Mouse (Mus musculus) gastrocnemius, postnatal 10 days (tissue): ENCODE measurements at regions not wholly inside any gene's neighbourhood (a gene's known extent, or its start where the extent isn't known, plus 50 kb on each side); places are given as distances from the start of the nearest gene placed in this dataset.
A peak's percentile ranks its signal among the peaks of the same experiment; 100 is the strongest.

Experiments
- DNase-seq: peaks from one replicate; pipeline ENCODE4 v3.0.0; 2021; ENCODE audit warnings: mixed read lengths

GRCm38 (mm10) chr9:62220451-62220850, 61.6 kb downstream of the Spesp1 start:
- DNase-seq, result no peak

DNA sequence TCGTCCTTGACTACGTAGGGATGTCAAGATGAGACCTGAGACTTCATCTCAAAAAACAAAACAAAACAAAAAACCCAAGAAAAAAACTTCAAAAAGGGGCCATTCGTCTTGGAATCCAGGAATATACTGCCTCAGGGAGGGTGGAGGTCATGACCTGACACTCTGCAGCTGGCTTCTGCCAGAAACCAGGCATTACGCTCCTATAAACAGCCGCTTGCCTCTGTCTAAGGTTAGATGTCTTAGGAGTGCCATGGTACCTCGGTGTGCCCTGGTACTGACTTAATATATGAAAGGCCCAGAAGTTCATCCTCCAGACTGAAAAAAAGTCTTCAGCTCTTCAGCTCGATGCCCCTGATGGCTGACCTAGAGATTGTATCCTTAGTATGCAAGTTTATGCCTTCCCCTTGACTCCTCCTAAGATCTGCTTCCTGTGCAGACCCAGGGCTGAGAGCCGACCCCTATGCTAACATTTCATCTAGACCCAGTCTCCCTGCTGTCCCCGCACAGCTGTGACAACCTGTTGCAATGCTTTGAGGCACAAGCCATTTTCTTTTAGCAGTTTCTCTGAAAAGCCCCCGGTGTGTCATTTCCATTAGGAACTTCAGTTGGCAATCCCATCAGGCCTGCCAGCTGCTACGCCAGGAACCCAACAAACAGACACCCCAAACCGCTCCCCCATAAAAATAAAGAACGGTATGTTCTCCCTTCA, 66.7 kb downstream of the Spesp1 start:
- DNase-seq, result no peak

- no peak for DNase-seq
Measured at GRCm38 (mm10) chr9:62214546-62214945, 67.5 kb downstream of the Spesp1 start.

- no peak for DNase-seq
Measured at GRCm38 (mm10) chr9:62212615-62213014, 69.4 kb downstream of the Spesp1 start.

DNA sequence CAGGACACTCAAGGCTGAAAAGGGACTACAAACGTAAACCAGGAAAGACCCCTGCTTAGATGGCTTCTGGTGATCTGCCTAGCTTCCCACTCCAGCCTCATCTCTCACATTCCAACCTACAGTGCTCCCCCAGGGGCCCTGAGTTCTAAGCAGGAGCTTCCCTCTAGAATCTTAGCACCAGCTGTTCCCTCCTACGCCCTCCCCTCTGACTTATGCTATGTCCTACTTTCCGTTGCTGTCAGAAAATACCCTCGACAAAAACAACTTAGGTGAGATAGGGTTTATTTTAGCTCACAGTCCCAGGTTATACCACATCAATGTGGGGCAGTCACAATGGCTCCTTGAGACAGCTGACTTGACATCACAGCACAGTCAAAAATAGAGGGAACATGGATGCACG, 71.2 kb downstream of the Spesp1 start:
- peak; percentile 1 for DNase-seq

DNA sequence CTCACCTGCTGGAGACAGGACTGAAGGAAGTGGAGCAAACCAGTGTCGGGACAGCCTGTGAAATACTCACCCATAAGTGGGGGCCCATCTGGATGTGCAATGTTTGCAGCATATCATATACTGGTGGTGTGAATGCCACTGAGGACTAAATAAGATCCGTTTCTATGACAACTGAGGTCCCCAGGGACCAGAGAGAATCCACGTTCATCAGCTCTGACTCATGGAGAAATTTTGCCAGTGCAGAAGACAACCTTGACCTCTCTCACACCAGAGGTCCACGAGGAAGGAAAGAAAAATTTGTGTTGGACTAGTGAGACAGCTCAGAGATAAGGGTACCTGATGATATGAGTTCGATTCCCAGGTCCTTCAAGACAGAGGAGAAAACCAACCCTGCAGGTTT, 73.6 kb downstream of the Spesp1 start:
- DNase-seq, result peak; percentile 3

DNA sequence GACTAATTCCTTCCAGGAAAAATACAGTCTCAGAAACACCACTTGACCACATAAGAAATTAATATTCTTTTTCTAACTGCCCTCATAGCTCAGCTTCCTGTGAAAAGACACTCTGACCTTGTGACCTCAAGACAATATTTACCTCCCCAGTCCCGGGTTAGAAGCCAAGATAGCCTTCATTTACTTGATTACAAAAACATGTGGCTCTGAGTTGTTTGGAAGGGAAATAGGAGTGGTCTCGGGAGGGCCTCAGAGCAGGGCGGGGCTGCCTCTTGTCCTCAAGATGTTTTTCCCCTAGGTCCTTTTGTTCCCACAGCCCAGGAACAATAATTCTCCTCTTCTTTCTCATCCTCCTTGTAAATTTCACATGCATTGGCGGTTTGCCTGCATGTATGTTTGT, 76.7 kb downstream of the Spesp1 start:
- no peak for DNase-seq

DNA sequence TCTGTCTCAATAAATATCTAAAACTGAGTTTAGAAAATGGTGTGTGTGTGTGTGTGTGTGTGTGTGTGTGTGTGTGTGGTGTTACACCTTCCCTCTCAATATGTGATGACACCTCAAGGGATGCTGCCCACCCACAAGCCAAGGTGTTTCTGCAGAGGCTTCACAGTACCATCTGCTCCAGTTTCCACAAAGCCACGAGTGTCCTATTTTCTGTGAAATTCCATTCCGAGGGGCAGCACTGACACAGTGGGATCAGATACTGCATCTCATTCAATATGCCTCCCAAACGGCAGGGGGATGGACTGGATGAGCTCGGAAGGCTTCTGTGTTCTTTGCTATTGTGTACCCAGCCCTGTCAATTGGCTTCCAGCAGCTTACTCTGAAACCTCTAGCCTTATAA, 78.5 kb downstream of the Spesp1 start:
- DNase-seq, result no peak

GRCm38 (mm10) chr9:62202331-62202730, 79.7 kb downstream of the Spesp1 start:
- no peak for DNase-seq

DNA sequence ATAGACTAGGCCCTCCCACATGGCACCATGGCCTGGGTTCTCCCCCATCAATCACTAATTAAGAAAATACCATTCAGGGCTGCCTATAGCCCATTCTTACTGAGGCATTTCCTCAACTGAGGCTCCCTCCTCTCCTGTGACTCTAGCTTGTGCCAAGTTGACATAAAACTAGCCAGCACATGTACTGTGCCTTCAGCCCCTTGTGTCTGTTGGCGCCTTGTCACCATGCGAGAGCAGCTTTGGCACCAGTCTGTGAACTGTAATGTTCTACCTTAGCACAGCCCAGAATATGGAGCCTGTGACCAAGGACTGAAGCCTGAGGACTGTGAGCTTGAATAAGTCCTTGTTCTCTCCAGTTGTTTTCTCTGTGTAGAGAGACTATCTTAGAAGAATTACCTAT, 75.0 kb upstream of the Glce start:
- DNase-seq, result no peak

DNA sequence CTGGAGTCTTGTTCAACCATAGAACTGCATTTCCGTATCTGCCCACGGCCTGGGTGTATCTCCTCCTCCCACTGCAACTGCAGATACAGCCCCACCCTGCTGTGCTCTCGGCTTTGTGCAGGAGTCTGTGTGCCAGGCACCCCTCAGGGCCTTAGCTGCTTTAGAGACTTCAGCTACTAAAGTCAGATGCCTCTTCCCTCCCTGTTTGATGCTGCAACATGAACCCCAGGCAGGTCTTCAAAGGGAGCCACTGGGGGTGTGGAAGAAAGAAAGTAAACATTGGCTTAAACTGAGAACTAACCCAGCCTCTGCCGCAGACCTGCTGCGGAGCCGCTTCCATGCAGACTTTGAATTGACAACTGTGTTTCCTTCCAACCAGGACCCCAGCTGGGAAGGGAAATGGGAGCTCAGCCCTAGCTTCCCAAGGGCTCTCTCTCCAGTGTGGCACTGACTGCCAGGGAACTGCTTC, 70.0 kb upstream of the Glce start:
- DNase-seq, result no peak

GRCm38 (mm10) chr9:62190474-62190873, 68.0 kb upstream of the Glce start:
- DNase-seq, result no peak

DNA sequence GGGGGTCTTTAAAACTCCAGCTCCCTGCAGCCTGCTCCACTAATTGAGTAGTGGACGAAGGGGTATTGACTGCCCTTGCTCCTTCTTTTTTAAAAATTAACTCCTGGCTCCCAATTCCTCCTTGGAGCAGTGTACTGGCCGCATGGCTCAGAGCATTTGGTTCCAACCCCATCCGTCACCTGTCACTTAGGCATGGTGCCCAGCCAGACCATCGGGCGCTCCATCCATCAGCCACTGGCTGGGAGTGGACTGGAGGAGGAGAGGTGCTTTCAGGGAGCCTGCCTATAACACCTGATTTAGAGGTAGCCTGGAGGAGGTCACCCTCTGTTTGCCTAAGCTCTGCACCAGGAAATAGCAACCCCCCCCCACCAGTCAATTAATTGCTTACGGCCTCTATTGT, 66.4 kb upstream of the Glce start:
- peak; percentile 24 for DNase-seq

DNA sequence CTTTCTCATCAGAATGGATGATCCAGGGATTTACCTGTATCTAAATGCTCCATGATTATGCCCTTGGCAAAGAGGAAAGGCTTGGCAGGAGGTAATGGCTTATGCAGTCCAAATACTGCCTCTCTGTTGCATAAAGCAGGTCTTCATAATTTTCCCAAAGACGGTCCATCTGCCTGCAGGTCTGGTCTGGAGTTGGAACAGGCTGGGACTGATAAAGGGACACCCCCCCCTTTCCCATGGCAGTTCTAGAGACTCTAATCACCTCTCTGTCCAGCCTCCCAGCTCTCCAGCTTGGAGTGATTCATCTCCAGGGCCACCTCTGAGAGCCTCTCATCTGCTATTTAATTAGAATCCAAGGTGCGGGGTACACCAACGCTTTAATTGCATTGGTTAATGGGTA, 65.9 kb upstream of the Glce start:
- DNase-seq, result no peak

DNA sequence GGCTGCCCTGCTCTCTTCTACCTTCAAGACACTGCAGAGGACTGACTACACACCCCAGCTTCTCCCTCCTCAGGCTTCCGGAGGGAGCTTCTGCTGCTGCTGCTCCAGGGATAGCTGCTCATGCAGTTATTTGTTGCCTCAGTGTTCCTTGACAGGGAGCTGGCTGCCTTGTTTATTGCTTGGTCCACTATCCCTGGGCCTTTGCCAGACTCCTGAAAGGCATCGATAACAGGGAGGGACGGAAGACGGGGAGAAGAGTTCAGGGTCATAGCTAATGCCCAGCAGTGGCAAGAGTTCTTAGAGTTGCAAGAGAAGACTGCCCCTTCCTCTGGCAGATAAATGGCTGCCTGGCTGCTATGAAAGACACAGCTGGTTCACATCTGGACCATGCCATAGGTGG, 64.4 kb upstream of the Glce start:
- DNase-seq, result no peak

- no peak for DNase-seq
Measured at GRCm38 (mm10) chr9:62185516-62186280, 63.2 kb upstream of the Glce start.

DNA sequence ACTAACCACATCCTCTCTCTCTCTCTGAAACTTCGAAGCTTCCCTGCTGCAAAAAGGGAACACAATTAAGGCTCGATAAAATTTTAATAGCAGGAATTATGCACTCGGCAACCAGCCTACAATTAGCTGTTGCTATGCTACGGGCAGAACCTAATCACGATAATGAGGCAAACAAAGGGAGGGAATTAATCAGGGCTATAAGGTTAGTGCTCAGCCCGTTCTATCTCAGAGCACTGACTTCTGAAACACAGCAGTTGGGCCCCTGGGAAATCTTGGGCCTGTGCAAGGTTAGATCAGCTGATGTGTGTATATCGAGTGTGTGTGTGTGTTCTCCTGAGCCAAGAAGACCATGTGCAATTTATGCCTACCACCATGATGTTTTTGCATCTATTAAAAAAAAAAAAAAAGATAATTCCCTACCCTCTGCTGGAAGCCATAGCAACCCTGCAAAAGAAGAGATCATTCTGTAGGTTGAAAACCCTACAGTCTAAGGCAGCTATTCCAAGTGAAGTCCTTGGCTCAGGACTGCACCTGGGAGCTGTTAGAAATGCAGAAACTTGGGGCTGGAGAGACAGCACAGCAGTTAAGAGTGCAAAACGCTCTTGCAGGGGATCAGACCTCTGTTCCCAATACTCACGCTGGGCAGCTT, 58.9 kb upstream of the Glce start:
- no peak for DNase-seq

DNA sequence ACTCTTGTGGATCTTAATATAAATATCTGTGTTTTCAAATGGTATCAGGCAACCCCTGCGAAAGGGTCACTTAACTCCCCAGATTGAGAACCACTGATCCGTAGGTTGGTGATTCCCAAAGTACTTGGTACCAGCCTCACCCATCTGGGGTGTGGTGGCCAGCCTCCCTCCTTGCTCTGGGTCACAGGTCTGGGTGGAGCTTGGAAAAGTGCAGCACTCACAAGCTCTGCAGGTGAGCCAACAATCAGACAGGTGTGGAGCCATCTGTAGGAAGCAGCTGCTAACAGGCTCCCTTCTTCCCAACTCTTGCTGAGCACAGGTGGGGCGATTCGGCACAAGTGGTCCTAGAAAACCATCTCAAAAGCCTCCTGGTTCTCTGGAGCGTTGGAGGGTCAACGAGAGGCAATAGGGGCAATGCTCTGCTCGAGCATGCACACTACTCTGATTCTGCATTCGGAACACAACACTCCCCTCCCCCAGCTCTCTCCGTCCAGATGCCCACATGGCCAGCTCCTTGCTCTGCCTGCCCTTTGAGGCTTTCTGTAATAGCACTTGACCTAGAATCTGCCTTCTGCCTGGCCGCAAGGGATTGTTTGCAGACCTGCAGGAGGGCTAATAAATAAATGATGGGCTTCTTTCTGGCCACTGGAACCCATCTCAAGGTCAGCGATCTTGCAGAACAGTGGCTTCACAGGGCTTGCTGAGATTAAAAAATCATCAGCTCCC, 58.2 kb upstream of the Glce start:
- DNase-seq, result no peak

GRCm38 (mm10) chr9:62174651-62175050, 52.2 kb upstream of the Glce start:
- DNase-seq, result no peak
